Mouse (Mus musculus) neural tube, embryonic 10.5 days (tissue): ENCODE measurements around the gene Vmn1r65.
"Not testable (repeated sequence)": the region's sequence is repeated elsewhere in the genome, so short reads cannot be mapped to it uniquely, and the experiment has no call there.

Experiments used
- DNase-seq: peaks from one replicate; pipeline ENCODE4 v3.0.0-alpha.2; 2017; ENCODE audit warnings: low spot score; ENCODE audit errors: extremely low spot score

The Vmn1r65 gene

GRCm38 (mm10) chr7:6010910-6011309 is at the start of gene Vmn1r65:
Gene Vmn1r65, minus strand, starts transcription at chr7:6011010.
- DNase-seq: no peak

DNA sequence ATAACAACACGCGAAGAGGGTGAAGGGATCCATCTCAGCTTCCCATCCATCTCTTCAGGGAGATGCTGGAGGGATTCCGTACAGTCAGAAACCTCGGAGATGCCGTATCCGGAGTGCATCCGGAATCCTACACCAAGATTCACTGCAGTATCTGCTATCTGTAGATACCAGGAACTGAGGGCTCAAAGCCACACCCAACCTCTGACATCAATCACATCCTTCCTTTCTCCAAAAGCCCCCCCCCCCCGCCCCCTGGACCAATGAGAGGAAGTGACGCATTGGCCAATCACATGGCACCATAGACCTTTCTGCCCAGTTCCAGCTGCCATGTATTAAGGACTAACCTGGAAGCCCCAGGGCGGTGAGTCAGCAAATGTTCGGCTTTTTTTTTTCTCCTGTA is 34.1 kb upstream of the Vmn1r65 start, which contains the start of gene Nlrp4c:
Gene Nlrp4c (plus strand): TSS at position 301 of the 400 bp plus-strand sequence.
- no peak for DNase-seq

- not testable (repeated sequence) for DNase-seq
Measured at GRCm38 (mm10) chr7:5982426-5982825, 28.4 kb downstream of the Vmn1r65 start.

- not testable (repeated sequence) for DNase-seq
Measured at GRCm38 (mm10) chr7:5972546-5972945, 38.3 kb downstream of the Vmn1r65 start.
